Mouse (Mus musculus) layer of hippocampus, adult 2 months (tissue): ENCODE results near the gene 2310061N02Rik. TPM values are rescaled to one million over a fixed set of nuclear protein-coding genes. Genes with fewer than 3 reads are reported as not detected.
"Not testable (repeated sequence)": the region's sequence is repeated elsewhere in the genome, so short reads cannot be mapped to it uniquely, and the experiment has no call there.

Source experiments
- DNase-seq, 2 experiments: peaks; one replicate each; pipeline ENCODE4 v3.0.0; 2022; ENCODE audit warnings: low spot score in 2 of 2
- H3K27ac ChIP-seq: fragments of 200-600 bp; 2 replicates; pipeline ENCODE4 v1.8.1; 2022
- H3K4me3 ChIP-seq: fragments of 200-600 bp; 2 replicates; pipeline ENCODE4 v1.8.1; 2022; ENCODE audit warnings: mild to moderate bottlenecking
- CTCF ChIP-seq: fragments of 200-600 bp; conservative IDR thresholded peaks from 2 replicates; pipeline ENCODE4 v1.8.1; 2022; ENCODE audit warnings: antibody characterized with exemption, mild to moderate bottlenecking, moderate library complexity
- long read RNA-seq, 2 experiments: library from polyadenylated mRNA; stranded (forward); transcript quantifications; one replicate each; pipeline ENCODE4 v2.0.0; 2021; ENCODE audit warnings: borderline mapping rate in 2 of 2
- total RNA-seq, 2 experiments: library from RNA; stranded (reverse); gene quantifications; 2 replicates each; pipeline ENCODE4 v1.2.3; 2021

Gene 2310061N02Rik
- not detected for total RNA-seq
- long read RNA-seq, experiment 1: 0 reads
- long read RNA-seq, experiment 2: 0 reads

DNA sequence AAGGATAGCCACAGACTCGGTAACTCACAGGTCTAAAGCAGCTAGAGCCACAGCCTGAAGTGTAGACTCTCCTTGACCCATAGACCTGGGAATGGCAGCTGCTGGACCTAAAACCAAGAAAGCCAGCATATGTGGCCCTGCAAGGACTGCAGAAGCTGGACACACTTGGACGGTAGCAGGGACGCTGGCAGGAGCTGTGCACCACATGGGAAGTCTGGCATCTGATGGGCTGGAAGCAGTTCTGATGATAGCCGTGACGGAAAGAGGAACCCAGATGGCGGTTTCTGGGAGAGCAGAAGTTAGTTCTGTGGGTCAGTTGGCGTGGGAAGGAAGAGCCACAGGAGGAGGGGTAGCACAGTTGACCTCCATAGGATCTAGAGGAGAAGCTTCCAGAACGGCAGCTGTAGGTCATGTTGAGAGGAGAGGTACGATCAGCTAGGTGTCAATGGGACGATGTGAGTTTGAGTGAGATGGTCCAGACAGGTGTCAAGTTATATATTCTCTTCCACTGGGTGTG is at the start of gene 2310061N02Rik:
Gene 2310061N02Rik (minus strand): TSS at position 467 of the 517 bp plus-strand sequence.
- H3K27ac ChIP-seq: no peak within 1 kb of the TSS
- no peak for TF ChIP-seq CTCF
- no peak for DNase-seq
- H3K4me3 ChIP-seq: no peak within 1 kb of the TSS

- not testable (repeated sequence) for H3K27ac ChIP-seq, H3K4me3 ChIP-seq, DNase-seq
Measured at GRCm38 (mm10) chr16:88751535-88751934, 43.8 kb upstream of the 2310061N02Rik start, which contains the start of gene Krtap13. Gene Krtap13, minus strand, starts transcription at chr16:88751635.

DNA sequence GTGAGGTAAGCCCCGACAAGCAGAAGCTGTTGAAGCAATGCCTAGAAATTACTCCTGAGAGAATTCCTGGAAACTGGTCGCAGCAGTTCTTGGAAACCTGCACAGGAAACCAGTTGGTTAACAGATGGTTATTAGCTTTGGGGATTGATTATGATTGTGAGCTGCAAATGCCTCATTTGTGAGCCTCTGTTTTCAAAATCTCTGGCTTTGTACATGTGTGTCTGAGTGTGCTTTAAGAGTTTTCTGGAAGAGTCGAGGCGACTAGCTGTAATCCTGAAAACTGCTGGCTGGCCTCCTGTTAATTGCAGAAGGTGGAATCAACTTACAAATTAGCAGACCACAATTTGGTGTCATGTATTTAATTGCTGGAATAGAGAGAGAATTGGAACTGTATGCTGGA is 40.2 kb upstream of the 2310061N02Rik start:
- no peak for TF ChIP-seq CTCF
- no peak overlapping the region for H3K4me3 ChIP-seq
- no peak overlapping the region for H3K27ac ChIP-seq
- peak; percentile 8 to 24 for DNase-seq

DNA sequence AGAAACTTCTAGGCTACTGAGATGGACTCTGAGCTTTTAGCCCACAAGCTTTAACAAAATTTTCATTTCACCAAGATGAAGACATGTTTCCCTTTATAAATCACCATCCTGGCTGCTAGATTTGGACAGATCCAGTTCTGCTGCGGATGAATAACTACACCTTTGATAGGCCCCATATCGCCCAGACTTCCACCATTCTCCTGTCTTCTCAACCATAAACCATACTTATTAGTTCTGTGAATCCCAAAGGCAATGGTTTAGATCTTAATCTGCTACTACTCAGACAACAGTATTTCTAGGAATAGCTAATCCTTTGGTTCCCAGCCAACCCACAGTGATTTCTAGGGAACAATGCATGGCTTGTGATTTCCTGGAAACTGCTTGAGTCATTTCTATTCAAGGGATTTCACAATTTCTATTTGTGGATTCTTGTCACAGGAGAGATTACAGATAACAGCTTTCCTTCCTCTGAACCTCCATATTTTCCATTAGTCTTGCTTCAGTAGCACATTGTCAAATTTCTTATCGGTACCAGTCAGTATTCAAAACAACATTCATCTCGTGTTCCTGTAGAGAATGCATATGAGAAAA is 37.1 kb upstream of the 2310061N02Rik start:
- Histone ChIP-seq H3K4me3 (no peak overlapping the region), H3K27ac (no peak overlapping the region)
- no peak for DNase-seq
- TF ChIP-seq CTCF: no peak

DNA sequence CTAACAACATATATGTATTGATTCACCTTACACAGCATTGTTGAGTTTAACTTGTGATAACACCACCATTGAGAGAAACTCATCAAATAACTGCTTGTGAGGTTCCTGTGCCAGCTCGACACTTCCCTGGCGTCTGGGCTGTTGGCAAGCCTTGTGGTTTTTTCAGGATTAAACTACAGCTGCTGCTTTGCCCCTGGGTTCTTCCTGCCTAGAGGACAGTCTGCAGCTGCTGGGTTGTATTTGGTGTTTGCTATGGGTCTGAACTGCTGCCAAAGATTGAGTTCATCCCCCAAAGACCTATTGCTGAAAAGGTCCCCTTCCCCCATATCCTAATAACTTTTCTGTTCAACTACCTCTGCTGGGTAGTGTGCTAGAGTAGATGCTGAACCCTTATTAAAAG is 27.6 kb upstream of the 2310061N02Rik start:
- no peak for DNase-seq
- H3K27ac ChIP-seq: no peak overlapping the region
- no peak for TF ChIP-seq CTCF
- H3K4me3 ChIP-seq: no peak overlapping the region

GRCm38 (mm10) chr16:88728812-88729275 is 21.1 kb upstream of the 2310061N02Rik start, which contains the start of gene Krtap13-1:
Gene Krtap13-1, plus strand, starts transcription at chr16:88728862.
- DNase-seq: peak in 1 of 2 experiments; percentile 9
- no peak for TF ChIP-seq CTCF
- H3K27ac ChIP-seq: no peak within 1 kb of the TSS
- H3K4me3 ChIP-seq: no peak within 1 kb of the TSS

DNA sequence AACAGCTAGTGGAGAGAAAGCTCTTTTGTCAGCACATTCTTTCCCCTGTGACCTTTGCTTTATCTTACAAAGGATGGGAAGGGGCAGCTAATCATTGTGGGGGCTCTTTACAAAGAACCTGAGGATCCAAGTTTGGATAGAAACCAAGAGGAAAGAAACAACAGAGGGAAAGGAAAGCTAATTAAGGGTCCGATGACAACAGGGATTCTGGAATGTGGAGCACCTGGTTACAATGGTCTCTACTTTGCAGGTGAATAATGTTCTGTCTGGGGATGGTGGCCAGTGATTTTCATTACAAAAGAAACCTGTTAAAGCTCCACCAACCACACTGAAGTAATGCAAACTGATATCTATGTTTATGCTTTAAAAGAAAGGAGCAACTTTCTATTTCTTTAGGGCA is 12.3 kb upstream of the 2310061N02Rik start:
- Histone ChIP-seq H3K27ac (no peak overlapping the region), H3K4me3 (no peak overlapping the region)
- no peak for TF ChIP-seq CTCF
- DNase-seq: no peak

GRCm38 (mm10) chr16:88716549-88716948 is 8.8 kb upstream of the 2310061N02Rik start:
- TF ChIP-seq CTCF: no peak
- Histone ChIP-seq H3K4me3 (no peak overlapping the region), H3K27ac (no peak overlapping the region)
- no peak for DNase-seq

- 0 out of 2 replicates have a peak, but pooled peaks have one; percentile 10 for TF ChIP-seq CTCF
- Histone ChIP-seq H3K27ac (no peak overlapping the region), H3K4me3 (no peak overlapping the region)
- DNase-seq: no peak
Measured at GRCm38 (mm10) chr16:88711245-88711644, 3.5 kb upstream of the 2310061N02Rik start.

DNA sequence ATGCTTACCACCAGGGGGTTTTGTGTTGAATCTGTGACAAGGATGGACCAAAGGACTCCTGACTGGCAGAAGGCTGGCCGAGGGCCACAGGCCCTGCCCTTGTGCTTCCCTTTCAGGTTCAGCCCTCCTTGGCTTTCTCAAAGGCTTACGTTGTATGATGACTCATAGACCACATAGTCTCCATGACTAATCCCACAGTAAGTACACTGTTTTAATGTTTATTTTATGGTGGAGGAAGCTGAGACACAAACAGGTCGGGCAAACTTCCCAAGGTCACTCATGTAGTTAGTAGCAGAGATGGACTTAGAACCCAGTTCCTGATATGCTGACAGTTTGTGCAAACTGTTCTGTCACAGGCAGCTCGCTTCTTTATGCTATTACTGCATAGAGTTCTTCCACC is 3.0 kb upstream of the 2310061N02Rik start:
- no peak for DNase-seq
- Histone ChIP-seq H3K4me3 (no peak overlapping the region), H3K27ac (no peak overlapping the region)
- 0 out of 2 replicates have a peak, but pooled peaks have one; percentile 15 for TF ChIP-seq CTCF

DNA sequence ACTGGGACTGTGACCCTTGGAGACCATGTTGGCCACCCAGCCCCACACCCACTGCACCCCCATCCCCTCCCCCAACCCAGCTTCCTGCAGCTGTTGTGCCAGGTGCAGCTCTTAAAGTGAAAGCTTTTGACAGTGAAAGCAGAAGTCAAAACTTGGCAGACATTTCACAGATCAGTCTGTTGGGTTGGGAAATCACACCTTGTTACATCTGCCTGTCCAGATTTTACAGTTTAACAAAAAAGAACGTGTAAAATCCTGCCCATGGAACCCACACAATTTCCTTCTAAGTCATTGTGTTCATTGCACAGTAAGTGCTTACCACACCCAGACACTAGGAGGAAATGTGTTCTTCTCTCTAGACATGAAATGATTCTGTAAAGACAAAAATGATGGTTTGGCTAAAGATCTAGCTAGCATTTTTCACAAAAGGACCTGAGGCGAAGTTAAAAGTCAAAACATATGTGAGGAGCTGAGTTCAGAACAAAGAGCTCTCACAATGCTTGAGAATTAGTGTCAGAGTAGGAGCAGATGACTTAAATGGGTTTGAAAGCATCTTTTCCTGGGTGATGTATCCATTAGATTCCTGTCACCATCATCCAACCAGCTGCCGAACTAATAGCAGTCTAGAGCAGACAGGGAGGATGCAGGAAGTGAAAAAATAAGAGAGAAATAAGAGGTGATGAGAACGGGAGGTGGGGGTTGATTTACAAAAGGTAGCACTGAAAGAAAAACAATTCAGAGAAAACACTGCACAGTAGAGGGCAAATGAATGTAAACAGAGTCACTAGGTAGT is 6.5 kb downstream of the 2310061N02Rik start:
- DNase-seq: no peak
- H3K4me3 ChIP-seq: no peak overlapping the region
- H3K27ac ChIP-seq: no peak overlapping the region
- TF ChIP-seq CTCF: no peak

DNA sequence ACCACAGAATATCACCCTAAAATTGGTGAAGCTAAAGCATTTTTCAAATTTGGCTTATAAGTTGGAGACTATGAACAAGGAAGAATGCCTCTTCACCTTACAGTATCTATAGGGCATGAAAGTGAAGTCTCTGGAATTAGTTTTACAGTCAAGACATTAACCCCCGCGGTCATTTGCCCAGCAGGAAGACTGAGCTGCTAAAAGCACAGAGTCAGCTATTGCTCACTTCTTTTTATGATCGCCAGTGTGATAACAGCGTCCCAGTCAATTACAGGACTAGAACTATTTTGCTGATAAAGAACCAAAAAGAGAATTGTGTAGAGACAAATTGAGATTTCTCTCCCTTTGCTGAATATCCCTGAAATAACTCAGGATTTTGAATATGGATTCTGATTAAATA is 11.5 kb downstream of the 2310061N02Rik start:
- Histone ChIP-seq H3K27ac (no peak overlapping the region), H3K4me3 (no peak overlapping the region)
- no peak for TF ChIP-seq CTCF
- no peak for DNase-seq

- Histone ChIP-seq H3K27ac (no peak overlapping the region), H3K4me3 (no peak overlapping the region)
- TF ChIP-seq CTCF: no peak
- peak in 1 of 2 experiments; percentile 1 for DNase-seq
Measured at GRCm38 (mm10) chr16:88681282-88681681, 26.5 kb downstream of the 2310061N02Rik start.
